Mouse (Mus musculus) stomach, postnatal 0 days (tissue): Measurements from ENCODE around the gene Btaf1.

Experiments used
- CTCF ChIP-seq: IDR thresholded peaks from 2 replicates; pipeline ENCODE4 v1.5.1; 2016; ENCODE audit warnings: antibody characterized with exemption, low read depth, mild to moderate bottlenecking, moderate library complexity
- EP300 ChIP-seq: optimal IDR thresholded peaks from 2 replicates; pipeline ENCODE3; 2016; ENCODE audit warnings: antibody characterized with exemption

GRCm38 (mm10) chr19:37004557-37004956 is 78.7 kb downstream of the Btaf1 start:
- no peak for TF ChIP-seq EP300
- peak; percentile 34 for TF ChIP-seq CTCF
